Mouse (Mus musculus) frontal cortex, postnatal 14 days (tissue): ENCODE data around the gene Anapc11.

Experiments used
- DNase-seq, 2 experiments: peaks; one replicate each; pipeline ENCODE4 v3.0.0; 2022; ENCODE audit warnings: low spot score in 2 of 2

Anapc11 gene

GRCm38 (mm10) chr11:120654741-120655140, 56.5 kb downstream of the Anapc11 start:
- no peak for DNase-seq

GRCm38 (mm10) chr11:120657301-120657700, 59.1 kb downstream of the Anapc11 start:
- no peak for DNase-seq
